Mouse (Mus musculus): ENCODE results near the gene Olfr665.

DNA sequence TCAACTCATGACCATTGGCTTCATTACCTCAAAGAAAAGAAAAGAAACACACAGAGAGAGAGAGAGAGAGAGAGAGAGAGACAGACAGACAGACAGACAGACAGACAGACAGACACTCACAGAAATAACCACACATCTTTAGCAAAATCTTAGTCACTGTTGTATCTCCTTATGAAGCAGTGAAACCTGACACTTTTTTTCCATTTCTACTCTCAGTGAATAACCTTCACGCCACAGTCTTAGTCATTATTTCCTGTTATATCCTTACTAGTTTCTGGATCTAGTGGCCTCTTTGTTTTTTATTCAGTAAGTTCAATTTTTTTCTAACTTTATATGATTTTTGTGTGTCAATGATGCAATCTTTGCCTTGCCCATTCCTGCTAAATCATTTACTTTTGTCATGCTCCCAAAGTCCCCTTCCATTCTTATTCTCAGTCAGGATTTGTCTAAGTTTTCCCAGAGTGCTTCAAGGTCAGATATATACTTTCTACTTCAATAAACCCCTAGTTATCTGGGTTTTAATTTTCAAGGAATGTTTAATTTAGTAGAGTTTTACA lies 34.0 kb upstream of the Olfr665 start:
- TF ChIP-seq CTCF (IDR thresholded peaks at IDR 0.05; ENCODE audit: insufficient read depth, low read length): no peak
- no peak for TF ChIP-seq POLR2A (IDR thresholded peaks at IDR 0.05; ENCODE audit: borderline replicate concordance, extremely low read depth, low read depth, low read length)

Data from lung, adult 2 months (tissue).